Mouse (Mus musculus) layer of hippocampus, adult 9-10 months (tissue): ENCODE measurements around the gene Pgd.

Experiments
- DNase-seq: peaks from one replicate; pipeline ENCODE4 v3.0.0; 2022; ENCODE audit warnings: low spot score

The Pgd gene

DNA sequence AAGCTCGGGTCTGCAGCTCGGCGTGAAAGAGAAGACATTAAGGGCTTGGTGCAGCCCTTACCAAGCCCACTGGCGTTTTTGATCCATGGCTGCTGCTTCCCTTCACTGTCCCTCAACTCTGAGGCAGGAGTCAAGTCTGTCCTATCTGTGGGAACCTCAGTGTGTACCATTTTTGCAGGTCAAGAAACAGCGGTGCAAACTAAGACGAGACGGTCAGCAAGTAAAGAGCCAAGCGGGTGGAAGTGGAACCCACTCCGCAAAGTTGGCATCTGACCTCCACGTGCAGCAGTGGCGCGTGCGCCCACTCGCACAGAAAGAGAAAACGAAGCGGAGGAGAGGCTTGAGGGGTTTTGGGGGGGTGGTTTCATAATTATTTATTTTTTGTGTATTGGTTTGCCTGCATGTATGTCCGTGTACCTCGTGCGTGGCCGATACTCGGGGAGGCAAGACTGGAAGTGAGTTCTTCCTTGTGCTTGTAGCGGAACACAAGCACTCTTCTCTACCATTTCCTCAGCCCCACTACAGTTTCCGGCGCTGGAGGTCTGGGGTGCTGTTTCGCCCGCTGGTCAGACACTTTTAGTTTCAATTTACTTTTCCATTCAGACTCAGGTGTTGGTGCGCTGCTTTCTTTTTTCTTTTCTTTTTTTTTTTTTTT, 513 bp upstream of the Pgd start:
- DNase-seq = no peak

DNA sequence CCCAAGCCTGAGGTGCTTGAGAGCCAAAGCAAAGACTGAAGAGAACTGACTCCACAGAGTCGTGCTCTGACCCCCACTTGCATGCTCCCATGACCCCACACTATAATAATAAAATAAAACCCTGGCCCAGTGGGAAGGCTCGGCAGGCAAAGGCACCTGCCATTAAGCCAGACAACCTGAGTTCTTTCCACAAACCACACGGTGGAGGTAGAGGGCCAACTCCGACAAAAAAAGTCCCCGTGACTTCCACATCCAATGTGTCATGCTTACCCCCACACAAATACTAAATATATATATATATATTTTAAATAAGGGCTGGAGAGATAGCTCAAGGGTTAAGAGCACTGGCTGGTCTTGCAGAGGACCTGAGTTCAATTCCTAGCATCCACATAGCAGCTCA, 2.4 kb downstream of the Pgd start:
- DNase-seq = no peak

DNA sequence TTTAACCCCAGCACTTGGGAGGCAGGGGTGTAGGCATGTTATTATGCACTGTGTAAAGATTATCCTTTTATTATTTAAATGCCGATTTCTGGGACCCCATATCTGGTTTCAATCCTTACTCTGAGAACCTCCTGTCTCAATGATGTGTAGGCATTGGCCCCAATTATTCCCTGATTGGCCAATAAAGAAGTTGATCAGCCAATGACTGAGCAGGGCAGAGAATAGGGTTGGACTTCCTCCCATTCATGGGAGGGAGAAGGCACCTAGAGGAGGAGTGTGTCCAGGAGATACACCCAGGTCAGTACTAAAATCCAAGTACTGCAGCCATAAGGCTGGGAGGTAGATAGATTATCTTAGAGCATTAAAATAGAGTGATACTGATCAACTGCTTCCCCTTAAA, 3.4 kb downstream of the Pgd start:
- DNase-seq = no peak

DNA sequence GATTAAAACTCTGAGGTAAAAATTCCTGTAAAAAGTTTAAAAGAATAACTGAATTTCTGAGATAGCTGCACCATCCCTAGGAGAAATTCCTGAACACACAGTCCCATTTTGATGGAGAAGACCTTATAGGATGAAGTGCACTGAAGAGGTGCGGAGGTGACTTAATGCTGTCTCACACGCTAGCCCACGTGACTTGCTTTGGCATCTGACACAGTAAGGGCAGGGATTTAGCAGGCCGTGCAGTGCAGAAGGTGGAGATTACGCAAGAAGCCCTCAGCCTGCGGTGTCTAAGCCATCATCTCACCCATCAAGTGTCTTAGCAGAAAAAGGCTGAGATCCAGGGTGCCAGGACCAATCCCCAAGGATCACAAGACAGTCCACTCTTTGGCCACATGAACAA, 5.4 kb downstream of the Pgd start:
- DNase-seq = no peak

DNA sequence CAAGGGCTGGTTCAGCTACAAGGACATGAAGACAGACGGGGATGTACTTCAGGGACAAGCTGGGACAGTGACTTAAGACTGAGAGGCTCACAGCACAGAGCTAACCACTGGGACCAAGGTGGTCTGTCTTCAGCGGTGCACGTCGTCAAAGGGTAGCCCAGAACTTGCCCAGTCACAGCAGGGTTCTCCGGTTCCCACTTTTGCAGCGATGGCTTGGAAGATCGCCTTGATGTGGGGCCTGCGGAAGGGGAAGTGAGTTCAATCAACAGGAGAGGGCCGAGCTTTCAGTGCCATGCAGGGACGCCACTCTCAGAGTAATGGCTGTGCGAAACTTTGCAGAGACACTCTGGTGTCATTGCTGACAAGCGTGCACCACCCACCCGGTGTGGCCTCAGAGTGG, 6.7 kb downstream of the Pgd start:
- no peak for DNase-seq

DNA sequence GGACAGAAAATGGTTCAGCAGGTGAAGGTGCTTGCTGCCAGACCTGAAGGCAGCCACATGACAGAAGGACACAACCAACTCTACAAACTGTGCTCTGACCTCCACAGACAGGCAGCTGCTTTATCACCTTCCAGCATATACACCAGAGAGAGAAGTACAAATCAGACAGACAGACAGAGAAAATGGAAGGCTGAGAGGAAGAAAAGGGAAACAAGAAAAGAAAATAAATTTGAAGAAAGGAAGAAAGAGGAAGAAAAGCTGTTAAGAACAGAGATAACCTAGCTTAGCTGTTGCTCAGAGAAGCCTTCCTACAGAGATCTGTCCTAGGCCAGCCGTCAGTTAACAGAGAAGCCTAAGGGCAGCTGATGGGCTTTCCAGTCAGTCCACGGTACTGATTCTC, 7.4 kb downstream of the Pgd start:
- DNase-seq = no peak

DNA sequence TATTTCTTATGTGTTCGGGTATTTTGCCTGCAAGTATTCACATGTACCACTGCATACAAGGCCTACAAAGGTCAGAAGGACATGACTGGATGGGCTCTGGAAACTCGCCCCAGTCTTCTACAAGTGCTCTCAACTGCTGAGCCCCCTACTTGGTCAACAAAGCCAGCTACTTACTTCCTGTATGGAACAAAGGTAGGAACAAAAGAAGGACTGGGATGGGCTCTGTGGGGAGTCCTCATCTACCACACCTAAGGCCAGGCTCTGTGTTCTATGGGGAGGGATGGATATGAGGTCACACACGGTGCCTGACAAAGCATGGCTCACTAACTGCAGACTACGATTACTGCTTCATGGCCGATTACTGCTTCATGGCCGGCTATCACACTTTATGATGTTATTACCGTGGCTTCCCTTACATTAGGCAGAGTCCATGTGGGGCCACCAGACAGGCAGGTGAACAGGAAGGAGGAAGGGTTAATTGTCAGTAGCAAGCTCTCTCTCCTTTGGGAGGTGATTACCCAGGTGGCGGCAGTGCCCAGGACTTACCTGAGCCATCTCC, 9.1 kb downstream of the Pgd start:
- no peak for DNase-seq

DNA sequence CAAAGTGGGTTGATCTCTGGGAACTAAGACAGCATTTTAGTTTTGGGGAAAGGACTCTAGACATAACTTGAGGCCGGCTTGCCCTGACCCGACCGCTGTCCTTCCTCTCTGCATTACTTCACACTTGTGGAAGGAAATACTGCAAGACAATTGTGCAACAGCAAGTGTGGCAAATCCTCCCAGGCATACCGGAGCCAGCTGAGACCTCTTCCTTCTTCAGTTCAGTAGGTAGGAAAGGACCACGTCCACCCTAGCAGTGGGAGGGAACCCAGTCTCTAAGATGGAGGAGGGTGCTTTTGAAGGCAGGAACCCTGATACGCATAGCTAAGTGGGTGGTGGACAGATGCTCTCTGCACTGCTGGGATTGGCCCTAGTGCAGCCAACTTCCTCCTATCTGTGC, 10.9 kb downstream of the Pgd start:
- DNase-seq = no peak

DNA sequence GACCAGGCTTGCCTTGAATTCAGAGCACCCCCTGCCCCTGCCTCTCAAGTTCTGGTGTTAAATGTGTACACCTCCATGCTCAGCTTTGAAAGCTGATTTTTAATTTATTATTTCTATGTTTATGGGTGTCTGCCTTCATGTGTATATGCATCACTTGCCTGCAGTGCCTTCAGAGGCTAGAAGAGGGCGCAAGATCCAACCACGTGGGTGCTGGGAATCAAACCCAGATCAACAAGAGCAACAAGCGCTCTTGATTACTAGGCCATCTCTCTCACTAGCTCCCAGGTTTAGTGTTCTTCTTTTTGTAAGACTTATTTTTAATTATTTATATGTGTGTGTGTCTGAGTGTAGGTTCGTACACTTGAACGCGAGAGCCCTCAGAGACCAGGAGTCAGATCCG, 11.7 kb downstream of the Pgd start:
- no peak for DNase-seq

DNA sequence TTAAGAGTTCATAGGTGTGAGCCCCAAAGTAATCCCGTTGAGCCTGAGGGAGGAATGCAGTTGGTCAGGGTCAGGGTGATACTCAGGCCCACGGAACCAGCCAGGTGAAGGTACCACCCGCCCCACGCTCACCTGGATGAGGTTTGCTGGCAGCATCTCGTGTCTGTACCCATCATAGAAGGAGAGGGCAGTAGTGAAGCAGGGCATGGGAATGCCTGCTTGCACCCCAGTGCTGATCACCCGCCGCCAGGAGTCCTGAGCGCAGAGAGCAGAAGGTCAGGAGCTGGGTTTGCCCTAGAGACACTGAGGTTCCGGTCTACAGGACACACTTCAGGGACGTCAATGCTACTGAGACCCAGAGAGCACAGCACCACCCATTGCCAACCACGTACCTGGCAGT, 15.8 kb downstream of the Pgd start:
- no peak for DNase-seq

DNA sequence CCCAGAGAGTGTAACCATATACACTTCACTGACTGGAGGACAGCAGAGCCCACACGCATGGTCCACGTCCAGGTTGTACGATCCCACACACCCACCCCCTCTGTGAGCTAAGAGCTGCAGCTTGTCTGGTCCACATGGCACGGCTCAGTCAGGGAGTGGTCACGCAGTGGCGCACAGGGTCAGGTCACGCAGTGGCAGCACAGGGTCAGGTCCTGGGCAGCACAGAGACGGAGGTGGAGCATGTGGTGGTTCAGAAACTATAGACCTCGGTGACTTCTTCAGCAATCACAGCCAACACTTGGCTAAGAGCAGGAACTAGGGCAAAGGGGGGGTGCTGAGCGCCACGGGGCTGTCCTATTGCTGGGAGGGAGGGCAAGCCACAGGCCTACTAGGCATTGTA, 16.3 kb downstream of the Pgd start:
- no peak for DNase-seq

DNA sequence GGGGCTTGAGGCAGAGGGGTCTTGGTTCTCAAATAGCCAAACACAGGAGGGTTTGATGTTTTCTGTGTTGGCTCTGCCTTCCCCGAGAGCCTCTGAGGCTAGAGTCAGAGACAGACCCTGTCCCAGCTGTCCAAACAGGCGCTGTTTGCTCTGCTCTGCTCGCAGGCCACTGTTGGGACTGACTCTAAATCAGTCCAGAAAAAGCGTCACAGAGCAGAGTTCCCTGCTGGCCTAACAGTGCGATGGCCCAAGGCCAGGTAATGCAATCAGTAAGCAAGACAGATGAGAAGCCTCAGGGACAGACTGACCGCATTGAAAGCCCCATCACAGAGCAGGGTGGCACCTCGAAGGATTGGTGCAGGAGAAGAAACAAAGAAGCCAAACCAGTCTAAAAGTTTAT, 17.0 kb downstream of the Pgd start:
- no peak for DNase-seq

DNA sequence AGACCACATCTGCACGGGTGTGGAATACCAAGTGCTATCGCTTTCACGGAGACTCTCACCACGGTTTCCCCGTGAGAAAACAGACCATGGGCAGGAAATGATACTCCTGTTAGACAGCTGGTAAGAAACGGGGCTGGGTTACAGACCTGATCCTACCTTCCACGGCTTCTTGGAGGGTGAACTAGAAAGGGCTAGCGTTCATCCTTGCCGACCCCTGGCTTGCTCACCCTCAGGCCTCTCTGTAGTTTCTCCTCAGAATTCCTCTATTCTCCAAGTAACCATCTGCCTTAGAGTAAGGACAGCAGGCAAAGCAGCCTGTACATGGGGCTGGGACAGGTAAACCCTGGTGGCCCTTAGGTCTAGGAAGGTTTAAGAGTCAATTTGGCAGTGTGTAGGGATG, 17.4 kb downstream of the Pgd start:
- DNase-seq = no peak

DNA sequence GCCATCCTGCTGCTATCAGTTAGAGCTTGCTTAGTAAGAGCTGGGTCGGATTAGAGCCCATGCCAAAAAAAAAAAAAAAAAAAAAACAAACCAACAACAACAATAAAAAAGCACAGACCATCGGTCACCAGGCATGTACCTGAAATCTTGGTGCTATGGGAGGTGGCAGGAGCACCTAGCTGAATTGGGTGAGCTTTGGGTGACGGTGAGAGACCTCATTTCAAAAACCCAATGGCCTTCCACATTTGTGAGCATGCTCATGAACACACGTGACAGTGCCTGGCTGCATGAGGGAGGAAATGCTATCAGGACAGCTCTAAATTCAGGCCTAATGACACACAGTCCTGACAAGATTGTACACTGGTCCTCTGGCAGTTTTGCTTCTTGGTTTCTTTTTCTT, 18.5 kb downstream of the Pgd start:
- DNase-seq = no peak

DNA sequence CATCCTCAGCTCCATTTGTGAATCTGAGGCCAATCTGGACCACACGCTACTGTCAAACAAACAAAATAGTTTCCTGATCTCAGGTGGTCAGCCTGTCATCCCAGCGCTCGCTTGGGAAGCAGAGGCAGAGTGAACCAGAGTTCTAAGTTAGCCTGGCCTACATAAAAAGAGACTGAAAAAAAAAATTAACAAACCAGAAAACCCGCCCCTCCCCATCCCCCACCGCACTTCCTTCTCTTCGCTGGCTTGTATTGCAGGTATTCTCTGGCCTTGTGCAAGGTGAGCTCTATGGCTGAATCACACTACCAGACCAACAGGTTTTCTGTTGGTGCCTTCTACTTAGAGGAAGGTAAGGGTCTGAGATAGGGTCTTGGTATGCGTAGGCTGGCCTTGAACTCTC, 19.0 kb downstream of the Pgd start:
- no peak for DNase-seq

DNA sequence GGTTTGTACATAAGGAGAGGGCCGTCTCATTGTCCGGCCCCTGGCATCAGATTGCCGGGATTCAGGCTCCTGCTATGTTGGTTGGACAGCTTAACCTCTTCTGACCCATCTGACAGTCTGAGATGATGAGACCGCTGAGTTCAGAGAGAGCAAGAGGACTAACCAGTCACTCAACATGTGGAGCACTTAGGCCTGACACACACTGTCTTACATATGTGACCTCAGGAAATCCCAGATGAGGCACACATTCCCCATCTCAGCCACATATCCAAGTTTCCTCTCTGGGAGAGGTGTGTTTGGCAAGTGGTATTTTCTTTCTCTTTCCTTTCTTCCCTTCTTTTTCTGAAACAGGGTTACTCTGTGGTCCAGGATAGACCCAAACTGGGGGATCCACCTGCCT, 21.4 kb downstream of the Pgd start:
- DNase-seq = no peak

DNA sequence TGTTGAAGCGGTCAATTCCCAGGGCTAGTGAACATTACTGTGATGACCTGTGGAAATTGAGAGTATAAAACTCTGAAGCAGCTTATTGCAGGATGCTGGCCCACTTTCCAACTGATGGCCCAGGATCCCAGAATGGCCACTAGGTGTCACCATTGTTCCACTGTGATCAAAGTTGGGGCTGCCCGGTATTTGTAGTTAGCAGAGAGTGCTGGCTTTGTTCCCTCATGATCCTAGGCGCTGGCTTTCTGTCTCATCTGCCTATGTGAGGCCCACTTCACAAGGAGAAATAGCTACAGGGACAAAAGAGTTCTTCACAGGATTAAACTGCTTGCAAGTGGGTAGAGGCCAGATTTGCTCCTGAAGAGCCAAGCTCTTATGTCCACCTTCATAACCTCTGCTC, 22.1 kb downstream of the Pgd start:
- DNase-seq = peak; percentile 89

DNA sequence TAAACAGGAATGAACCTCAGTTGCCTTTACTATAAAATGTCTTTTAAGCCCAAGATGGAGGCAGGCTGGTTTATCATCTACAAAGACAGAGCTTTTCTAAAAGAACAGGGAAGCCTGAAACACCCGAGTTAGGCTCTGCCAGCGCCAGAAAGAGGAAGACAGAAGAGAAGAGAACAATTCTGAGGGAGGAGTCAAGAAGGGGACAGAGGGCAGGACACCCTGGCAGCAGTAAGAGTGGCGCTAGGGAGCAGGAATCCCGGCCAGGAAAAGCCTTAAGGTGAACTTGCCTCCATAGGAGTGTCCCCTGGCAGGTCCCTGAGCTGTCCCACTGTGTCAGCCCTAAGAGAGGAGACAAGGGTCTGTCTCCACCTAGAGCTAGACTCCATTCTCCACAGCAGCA, 23.0 kb downstream of the Pgd start:
- no peak for DNase-seq

DNA sequence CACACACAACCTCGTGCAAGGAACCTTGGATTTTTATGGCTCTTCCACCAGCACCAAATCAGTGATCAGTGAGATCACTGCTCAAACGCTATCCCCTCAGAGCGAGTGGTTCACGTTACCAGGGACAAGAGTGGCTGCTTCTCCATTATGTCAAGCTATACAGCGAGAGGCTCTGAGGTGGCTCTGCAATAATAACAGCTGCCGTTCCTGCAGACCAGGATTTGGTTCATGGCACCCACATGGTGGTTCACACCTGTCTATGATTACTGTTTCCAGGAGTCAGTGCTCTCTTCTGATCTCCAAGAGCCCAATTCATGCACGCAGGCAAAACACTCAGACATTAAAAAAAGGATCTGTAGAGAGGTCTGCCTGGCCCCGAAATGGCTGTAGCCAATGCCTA, 28.1 kb downstream of the Pgd start:
- no peak for DNase-seq

DNA sequence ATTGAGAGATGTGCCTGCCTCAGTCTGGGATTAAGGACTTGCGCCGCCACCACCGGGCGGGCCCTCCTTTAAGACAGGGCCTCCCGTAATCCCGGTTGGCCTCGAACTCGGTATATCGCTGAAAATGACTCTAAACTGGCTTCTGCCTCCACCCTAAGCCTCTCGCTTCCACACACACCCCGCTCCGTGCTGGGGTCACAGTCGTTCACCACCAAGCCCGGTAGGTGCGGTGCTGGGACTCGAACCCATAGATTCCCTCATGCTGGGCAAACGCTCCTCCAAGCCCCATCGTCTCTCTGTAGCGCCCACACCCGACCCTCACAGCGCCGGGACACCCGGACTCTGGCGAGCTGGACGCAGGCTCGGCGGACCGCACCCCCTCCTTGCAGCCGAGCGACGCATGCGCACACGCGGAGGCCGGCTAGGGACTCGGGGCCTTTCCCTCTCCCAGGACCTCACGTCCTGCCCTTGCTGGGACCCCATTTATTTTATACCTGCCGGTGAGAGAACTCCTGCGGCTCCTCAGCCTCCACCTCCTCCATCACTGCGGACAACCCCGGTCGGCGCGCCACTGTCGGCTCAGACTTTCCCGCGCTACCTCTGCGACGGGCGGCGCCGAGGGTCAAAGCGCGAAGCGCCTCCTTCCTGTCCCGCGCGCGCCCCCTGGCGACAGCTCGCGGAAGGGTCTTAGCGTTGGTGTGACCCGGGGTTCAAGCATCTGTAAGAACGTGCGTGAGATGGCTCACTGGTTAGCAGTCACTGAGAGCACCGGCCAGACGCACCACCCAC, 29.4 kb downstream of the Pgd start, which contains the start of gene Cenps:
Gene Cenps, minus strand, starts transcription at position 648 of the 789 bp plus-strand sequence.
- peak; percentile 67 for DNase-seq

DNA sequence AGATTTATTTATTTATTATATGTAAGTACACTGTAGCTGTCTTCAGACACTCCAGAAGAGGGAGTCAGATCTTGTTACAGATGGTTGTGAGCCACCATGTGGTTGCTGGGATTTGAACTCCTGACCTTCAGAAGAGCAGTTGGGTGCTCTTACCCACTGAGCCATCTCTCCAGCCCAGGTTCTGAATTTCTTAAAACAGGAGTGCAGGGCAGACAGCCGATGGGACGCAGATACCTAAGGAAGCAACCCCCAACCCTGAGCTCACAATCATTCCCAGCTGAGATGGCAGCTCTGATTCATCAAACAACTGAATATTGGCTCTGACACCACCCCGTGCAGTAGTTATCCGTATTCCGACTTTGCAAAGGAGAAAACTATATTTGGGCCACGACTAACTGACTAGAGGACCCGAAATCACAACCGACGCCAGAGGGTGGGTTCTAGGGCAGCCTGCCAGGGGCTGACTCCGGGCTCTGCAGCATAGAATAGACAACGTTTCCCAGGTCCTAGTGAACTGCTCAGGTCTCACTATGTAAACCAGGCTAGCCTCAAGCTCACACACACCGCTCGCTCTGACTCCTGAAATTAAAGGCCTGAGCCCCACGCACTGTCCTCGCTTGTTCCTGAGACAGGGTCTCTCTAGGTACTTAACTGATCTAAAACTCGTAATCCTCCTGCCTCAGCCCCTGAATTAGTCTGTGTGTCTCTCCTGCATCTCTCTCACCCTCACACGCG, 30.3 kb downstream of the Pgd start:
- DNase-seq = no peak

DNA sequence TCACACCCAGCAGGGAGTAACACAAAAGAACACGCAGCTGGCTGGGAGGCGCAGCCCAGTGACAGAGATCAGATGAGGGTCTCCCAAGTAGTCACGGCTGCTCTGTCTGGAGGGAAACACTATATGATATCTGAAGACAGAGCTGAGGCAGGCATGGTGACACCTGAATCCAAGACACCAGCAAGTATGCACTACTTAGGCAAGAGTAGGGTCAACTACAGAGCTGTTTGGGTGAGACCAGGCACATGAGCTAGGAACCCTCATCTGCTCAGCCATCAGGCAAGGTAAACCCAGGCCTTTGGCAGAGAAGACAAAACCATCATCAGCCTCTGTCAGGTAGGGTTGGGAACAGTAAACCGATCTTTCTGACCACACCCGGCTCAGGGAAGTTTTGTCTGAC, 33.2 kb downstream of the Pgd start:
- DNase-seq = no peak
